Mouse (Mus musculus) cerebellum, adult 8-10 months (tissue): Measurements from ENCODE around the gene Itgb1bp1.

Experiments
- DNase-seq: peaks from one replicate; pipeline ENCODE4 v3.0.0; 2022

Gene Itgb1bp1

DNA sequence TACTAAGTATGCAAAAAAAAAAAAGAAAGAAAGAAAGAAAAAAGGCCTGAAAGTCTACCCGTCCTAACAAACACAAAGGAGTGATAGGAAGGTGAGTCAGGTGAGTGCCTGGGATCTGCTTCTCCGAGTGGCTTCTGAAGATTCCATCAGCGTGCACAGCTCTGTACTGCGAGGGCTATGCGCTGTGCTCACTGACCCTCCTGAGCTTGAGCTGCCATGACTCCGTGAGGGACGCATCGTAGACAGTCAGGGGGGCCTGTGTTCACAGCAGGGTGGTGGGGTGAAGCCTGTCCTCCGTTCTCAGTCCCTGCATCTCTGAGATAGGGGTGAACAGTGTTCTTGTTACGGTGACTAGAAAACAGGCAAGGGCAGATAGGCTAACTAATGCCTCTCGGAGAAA is 12.8 kb upstream of the Itgb1bp1 start:
- no peak for DNase-seq

DNA sequence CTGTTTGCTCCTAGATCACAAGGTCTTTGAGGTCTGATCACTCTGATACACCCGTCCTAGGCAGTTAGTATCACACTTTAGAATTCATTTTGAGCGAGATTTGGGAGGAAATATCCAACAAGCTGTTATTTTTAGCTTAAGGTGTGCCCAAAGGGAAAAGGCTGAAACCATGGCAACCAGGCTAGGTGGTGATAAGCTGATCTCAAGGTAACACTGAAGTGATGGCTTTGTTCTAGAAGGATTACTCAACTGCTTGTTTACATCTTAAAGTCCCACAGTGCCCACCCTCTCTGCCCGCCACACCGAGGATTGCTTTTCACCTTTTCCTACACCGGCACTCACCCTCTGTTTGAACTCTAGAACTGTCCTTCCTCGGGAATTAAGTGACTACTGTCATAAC is 3.6 kb upstream of the Itgb1bp1 start:
- no peak for DNase-seq

DNA sequence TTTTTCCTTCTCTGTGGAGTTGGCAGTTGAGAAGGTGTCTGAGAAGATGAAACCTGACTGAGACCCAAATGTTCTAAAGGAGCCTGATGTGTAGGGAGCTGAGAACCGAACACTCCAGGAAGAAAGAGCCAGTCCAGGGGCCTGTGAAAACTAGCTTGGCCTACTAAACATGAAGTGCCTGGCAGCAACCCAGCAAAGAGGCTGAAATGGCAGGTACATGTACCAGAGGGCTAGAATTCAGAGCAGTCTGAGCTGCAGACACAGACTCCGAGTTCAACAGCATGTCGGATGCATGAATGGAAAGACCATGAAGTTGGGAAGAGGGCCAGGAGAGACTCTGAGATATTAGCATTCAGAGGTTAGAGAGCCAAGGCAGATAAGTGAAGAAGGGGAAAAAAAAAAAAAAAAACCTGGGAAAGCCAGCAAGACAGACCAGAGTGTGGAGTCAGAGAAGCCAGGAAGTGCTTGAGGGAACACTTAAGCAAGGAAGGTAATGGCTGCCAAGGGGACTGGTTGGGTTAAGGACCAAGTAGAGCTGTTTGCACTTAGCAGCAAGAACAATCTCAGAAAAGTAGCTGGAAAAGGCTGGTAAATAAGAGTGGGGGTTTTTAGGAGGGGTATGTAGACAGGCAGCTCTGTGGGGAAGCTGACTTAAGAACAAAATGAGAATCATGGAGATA is 2.8 kb upstream of the Itgb1bp1 start:
- DNase-seq = no peak

DNA sequence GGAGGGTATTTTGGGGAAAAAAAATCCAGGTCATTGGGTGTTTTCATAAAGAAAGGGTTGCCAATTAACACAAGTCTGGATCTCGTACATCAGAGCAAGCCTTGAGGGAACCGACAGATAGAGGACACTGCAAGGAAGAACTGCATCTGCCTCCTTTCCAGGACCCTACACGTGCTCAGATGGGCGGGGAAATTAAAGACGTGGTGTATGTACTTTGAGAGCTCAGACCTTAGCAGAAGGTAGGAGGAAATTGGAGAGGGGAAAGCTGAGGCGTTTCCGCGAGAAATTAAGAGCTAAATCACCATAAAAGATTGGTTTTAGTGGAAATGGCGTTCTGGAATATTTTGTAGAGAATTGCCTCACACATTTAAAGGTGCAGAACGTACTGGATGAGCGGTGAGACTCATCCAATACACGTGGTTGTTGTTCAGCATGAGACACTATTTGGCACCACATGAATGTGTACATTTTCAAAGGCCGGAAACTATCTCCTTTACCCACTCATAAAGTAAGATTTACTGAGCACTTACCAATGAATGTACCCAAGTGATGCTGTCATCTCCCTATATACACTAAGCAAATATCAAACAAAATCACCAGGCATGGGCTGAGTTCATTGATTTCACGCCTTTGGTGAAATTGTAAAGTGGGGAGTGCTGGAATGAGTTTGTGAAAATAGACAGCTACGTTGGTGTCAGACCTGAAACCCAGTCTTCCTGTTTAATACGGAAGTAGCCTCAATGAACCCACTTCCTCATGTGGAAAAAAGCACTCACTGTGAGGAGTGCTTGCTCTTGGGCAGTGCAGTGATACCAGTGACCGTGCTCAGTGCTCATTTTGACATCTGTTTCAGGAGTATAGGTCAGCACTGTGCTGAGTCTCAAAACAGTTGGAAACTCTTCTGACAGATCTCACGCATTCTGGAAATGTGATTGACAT is 897 bp upstream of the Itgb1bp1 start:
- DNase-seq = no peak

DNA sequence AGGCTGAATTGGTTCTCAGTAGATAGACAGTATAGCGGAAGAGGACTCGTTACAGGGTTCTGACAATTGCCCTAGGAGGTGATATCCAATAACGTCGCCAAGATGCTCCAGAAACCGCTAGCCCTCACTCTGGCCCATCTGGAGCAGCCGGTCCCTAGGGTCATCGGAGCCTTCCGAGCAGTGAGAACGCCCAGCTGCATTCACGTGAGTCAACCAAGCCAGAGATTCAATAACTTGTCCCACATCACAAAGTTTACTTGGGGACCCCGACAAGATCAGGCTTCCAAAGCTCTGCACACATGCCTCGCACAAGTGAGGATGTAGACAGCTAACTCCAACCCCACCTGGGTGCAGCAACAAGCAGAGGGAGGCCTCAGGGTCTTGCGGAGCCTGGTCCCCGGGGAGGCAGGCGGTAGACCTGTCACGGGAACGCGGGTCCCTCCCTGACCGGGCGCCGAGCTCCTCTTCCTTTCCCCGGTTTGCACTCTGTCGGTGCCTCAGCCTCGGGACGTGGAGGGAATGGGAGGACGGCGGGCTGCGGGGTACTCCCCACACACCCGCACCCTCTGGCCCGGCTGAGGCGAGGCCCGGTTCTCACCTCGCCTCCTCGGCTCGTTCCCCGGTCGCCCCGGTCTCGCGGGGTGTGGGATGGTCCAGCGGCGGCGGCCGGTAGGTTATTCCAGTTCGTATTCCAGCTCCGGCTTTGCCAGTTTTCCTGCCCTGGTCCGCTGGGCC is 409 bp downstream of the Itgb1bp1 start:
- no peak for DNase-seq

DNA sequence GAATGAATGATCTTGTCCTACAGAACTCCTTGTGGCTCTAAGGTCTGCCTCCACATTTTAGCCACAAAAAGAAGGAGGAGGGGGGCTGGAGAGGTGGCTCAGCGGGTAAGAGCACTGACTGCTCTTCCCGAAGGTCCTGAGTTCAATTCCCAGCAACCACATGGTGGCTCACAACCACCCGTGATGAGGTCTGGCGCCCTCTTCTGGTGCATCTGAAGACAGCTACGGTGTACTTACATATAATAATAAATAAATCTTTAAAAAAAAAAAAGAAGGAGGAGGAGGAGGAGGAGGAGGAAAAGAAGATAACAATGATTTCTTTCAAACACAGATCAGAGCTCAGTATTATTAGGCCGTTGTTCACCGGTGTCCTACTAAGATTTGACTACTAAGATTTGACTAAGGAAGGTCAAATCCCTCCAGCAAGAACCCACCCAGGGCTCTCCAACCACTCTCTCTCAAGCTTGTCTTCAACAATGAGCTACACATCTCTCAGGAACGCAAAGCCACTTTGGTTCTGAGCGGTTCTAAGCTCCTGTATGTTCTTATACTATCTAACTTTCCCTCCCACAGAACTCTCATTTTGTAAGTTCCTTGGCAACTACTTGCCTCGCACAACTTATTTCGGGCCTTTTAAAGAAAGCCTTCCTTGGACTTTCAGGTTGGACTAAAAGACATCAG is 1.2 kb downstream of the Itgb1bp1 start, which contains the start of gene Cpsf3:
Cpsf3 (plus strand) TSS at position 631 of the 681 bp plus-strand sequence.
- no peak for DNase-seq

DNA sequence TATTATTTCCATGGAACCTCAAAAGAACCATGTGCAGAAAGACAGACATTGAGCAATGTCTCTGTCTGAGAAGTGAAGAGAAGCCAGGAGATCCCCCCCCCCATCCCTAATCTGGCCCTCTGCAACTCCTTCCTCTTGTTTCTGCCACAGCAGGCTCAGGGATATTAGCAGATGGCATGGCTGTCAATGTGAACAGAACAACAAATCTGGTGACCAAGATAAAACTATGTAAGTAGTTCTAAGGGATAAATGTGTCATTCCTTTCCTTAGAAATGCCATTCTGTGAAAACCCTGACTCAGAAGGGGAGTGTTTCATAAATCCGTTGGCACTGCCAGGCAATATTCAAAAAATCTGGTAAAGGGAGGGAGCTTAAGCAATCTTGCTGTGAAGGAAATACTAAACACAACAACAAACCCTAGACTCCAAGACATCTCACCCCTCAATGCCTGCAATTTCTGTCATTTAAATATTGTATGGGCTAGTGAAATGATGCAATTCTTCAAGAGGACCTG is 8.7 kb downstream of the Itgb1bp1 start:
- no peak for DNase-seq

DNA sequence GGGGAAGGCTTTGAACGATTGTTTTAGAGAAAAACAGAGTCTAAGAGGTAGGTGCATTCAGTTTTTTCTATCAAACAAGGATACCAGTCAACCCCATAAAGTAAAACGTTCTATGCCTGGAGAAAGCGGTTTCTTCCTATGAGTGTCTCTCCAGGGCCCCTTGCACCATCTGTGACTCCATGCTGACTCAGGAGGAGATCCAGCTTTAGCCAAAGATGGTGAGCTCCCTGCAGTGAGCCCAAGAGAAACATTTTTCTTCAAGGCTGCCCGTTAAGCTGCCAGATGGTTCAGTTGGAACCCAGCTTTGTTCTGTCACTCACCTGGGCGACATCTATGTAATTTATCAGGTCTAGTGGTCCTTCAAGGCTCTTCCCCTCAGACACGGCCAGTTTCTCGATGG is 11.6 kb downstream of the Itgb1bp1 start:
- peak; percentile 72 for DNase-seq

DNA sequence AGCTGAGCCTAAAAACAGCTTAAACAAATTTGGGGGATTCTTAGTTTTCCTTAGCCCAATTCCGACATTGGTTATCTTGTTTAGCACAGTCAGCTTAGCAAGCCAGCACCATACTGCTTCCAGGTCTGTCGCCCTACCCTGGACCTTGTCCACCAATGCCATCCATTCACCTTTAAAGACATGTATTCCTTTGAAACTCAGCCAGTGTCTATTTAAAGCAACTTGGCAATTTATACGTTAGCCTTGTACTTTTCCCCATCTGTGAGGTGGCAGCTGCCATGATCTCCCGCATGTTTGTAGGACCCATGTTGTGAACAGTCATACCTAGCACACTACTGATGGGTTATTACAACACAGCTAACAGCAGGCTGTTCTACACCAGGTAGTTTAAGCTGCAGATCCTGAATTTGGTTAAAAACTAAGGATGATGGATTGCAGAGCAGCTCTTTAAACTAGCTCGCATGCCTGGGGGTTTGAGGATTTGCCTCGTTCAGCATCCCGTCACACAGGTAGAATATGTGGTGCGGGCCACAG is 17.9 kb downstream of the Itgb1bp1 start:
- DNase-seq = peak; percentile 46

DNA sequence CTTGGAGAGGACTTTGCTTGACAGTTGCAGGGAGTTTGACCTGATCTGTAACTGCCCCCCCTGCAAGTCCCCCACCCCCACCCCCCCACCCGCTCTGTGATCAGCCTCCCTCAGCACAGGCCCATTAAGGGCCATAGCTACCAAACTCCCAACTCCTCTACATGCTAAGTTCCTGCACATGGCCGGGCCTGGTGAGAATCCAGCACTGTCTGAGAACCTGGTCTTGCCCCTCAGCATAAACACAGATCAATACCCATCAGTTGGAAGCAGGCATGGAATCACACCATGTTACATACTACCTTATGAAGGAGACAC is 19.3 kb downstream of the Itgb1bp1 start:
- no peak for DNase-seq

DNA sequence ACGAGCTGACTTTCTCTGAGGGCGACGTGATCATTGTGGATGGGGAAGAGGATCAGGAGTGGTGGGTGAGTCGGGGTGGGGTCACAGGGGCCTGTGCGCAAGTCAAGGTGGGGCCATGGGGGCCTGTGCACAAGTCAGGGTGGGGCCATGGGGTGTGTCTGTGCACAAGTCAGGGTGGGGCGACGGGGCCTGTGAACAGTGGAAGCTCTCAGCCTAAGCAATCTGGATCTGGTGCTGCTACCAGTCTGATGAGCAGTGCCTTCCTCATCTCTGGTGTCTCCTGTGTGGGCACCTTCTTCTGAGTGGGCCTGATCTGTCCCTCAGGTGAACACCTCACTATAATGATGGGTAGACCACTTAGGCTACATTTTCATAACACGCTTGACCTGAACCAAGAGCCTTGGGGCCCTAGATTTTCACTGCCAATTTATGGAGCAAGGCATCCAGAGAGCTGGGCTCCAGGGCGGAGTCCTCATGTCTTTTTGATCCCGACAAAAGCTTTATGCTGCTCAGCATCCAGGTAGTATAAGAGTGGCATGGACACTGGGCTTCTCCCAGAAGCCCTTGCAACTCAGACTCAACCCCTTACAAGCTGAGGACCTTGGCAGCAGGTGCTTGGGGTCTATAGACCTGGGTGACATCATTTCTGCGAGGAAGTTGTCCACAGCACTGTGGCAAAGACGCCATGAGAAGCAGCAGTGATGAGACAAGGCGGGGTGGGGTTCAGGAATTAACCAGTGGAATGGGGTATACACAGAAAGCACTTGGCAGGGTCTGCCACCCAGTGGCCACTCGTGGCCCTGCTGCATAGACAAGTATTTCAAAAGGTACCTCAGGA is 19.9 kb downstream of the Itgb1bp1 start:
- peak; percentile 52 for DNase-seq

DNA sequence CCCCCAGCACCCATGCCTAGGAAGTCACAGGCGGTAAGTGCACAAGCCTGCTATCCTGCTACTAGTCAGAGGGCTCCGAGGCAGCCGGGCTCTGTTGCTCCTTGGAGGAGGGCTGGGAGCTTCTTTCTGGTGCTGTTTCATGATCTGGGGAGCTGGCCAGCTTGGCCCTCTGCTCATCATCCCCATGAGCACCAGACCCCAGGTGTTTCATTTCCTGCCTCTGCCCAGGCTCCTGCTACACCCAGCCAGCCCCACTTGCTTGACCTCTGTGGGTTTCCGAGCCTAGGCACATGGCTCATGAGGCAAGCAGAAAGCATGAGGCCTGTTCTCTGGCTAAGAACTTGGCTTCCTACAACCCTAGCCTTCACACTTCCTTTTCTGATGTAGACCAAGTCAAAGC is 20.6 kb downstream of the Itgb1bp1 start:
- DNase-seq = no peak

DNA sequence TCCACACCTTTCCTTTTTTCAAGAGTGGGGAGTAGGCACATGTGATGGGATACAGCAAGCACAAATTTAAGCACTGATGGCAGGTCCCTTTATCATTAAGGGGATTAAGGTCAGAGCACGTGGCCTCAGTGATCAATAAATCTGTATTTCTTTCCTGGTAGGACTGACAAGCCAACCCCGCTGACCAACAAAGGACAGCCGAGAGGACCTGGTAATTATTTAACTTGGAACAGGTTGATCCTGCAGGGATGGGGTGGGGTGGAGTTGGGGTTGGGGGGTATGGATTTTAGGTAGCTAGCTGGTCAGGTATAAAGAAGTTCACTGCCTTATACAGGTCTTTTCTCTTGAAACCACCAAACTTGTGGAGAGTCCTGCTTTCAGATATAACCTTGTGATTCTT is 21.1 kb downstream of the Itgb1bp1 start:
- no peak for DNase-seq

DNA sequence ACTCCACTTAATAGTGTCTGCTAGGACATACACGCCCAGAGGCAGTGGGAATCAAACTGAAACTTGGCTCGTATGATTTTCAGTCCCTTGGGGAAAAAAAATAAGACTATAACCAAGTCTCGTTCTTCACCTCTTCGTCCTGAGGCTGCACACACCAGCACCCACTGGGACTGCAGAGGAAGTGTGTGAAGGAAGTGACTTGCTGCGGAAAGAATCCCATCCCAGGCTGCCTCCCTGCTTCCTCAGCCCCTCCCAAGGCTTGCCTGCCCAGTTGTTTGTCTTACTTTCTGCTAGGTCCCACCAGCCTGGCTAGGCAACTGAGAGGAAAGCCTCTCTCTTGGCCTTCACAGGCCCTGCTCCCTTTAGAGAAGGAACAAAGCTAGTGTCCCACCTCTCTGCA is 21.8 kb downstream of the Itgb1bp1 start:
- DNase-seq = no peak

DNA sequence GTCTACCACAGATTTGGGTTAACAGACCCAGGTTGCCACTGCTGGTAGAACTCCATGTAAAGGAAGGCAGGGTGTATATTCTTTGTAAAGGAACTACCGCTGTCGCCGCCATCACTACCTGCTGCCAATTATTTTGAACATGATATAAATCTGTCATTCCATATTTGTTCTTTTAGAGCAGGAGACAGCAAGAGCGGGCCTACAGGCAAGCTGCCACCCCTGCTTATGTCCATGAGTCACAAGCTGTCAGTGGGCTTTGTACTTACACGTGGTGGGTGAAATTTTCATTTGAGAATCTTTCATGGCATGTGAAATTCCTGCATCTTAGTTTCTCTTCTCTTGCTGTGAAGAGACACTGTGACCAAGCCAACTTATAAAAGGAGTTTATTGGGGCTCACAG is 22.8 kb downstream of the Itgb1bp1 start:
- DNase-seq = no peak

DNA sequence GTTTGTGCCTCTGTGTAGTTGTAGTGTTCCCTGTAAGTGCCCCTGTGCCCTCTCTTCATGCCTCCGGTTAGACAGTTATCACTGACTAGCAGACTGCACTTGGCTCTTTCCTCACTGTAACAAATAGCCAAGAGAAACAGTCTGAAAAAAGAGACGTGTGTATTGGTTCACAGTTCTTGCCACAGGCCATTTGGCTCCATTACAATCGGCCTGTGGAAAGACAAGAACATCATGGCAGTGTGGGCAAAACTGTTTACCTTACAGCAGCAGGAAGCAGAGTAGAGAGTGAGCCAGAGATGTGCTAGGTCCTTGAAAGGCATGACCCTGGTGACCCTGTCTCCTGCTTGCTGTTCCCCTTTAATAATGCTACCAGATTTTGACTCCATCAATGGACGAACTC is 24.6 kb downstream of the Itgb1bp1 start:
- no peak for DNase-seq

DNA sequence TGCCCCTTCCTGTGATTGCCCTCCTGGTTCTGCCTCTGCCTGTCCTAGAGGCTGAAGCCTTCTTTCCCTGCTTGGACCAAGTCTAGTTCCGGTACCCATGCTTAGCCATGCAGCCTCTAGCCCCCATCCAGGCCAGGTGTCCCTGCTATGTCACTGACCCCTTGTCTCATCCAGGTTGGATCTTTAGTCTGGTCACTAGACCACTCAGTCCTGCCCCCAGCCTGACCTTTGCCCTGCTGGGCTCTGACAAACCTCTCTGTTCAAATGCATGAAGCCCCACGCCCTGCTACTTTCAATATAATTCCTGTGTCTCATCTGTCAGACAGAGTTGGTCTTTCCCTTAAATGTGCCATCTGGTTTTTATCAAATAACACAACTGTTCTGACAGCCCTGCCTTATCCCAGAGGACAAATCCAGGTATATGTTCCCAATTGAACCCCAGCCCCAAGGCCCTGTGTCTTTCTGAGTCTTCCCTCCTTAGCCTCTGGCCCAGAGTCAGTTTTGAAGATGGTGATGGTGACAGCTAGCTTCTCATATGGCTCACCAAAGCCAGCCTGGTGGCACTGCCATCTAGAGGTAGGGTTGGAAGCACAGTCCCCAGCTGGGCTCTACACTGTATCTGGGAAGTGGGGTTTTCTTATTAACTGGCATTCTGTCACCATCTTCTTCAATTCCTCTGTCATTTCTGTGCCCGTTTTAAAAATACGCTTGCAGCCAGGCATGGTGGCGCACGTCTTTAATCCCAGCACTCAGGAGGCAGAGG is 25.4 kb downstream of the Itgb1bp1 start:
- DNase-seq = no peak

DNA sequence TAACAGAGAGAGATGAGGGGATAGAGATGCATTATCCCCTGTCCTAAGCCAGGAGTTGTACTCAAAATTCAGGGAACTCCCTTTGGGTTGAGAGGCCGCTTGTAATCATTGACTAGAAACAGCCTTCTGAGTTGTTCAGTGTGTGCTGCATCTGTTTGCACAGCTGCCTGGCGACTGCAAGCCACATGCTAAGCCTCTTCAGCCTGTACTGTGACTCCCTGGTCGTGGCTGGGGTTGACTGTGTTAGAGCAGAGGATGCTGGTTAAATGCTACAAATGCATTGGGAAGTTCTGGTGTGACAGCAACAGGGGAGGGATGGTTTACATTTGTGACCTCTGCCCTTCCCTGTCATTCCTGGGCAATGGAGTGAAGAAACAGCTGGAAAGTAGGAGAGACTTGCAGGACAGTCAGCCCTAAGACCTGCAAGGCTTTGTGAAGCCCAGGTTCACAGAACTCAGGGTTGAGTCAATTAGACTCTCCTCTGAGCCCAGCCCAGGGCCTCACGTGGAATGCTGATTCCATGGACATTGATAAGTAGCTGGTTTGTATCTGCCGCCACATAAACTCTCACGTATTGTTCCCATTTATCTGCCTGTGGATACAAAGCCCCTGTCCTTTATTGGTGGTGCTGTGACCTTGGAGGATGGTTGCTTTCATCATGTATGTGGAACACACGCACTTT is 38.2 kb downstream of the Itgb1bp1 start:
- DNase-seq = no peak

DNA sequence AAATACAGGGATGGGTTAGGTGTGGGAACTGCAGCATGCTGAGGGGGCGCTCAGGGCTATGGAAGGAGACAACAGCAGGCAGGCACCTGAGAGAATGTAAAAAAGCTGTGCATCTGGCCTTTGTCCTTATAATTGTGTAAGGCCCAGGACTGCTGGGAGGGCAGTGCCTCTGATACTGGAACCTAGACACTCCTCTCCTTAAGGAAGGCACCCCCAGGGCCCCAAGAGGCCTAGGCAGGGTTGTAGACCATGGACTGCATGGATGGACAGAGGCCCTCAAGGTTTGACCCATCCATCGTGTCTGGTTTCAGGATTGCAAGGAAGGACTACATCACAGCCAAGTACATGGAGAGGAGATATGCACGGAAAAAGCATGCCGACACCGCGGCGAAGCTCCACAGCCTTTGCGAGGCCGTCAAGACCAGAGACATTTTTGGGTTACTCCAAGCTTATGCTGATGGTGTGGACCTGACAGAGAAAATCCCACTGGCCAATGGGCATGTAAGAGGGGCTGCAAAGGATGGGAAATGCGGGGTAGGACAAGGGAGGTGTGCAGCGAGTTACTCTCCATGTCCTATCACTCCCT is 41.6 kb downstream of the Itgb1bp1 start:
- no peak for DNase-seq

DNA sequence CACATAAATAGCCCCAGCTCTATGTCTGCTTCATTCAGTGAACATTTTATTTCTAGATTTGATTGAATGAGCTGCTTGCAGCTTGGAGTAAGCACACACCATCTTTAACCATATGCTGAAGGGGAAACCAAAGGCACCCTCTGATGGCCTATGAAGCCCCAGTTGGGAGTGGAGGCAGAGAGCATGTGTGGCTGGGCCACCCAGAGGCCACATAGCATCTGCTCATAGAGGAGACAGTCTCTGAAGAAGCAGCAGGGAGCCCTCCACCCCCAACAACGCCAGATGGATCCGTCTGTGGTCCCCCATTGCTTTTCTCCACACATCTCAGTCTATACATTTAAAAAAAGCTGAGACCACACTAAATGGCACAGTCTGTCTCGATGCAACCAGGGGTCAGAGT is 44.1 kb downstream of the Itgb1bp1 start:
- no peak for DNase-seq
